Mouse (Mus musculus): ENCODE results near the gene 9930111J21Rik2. TPM values are rescaled to one million over a fixed set of nuclear protein-coding genes. Genes with fewer than 3 reads are reported as not detected.

Gene 9930111J21Rik2
- polyA plus RNA-seq, 1 experiment from 2014 or later: 0.26 TPM

Other genes starting within 250 kb of the 9930111J21Rik2 start
- gene Trim41, start 233.9 kb downstream of the 9930111J21Rik2 start, polyA plus RNA-seq (2014; fragmentation: Nextera tagmentation; extraction: Ambion mirVana): 3.6 and 3.9 TPM in 2 replicates
- 0.40 and 0.73 TPM in 2 replicates for gene Trim7, start 225.1 kb downstream of the 9930111J21Rik2 start, polyA plus RNA-seq (2014; fragmentation: Nextera tagmentation; extraction: Ambion mirVana)
- gene Gm12184, start 224.6 kb downstream of the 9930111J21Rik2 start, polyA plus RNA-seq (2014; fragmentation: Nextera tagmentation; extraction: Ambion mirVana): 7.4 and 11.5 TPM in 2 replicates
- 2.2 and 2.3 TPM in 2 replicates for gene Irgm1, start 179.6 kb downstream of the 9930111J21Rik2 start, polyA plus RNA-seq (2014; fragmentation: Nextera tagmentation; extraction: Ambion mirVana)
- gene Gm5431, start 149.0 kb downstream of the 9930111J21Rik2 start, polyA plus RNA-seq (2014; fragmentation: Nextera tagmentation; extraction: Ambion mirVana): 0.10 and 0.21 TPM in 2 replicates
- gene Psme2b, start 105.1 kb downstream of the 9930111J21Rik2 start, polyA plus RNA-seq (2014; fragmentation: Nextera tagmentation; extraction: Ambion mirVana): 1.3 and 1.8 TPM in 2 replicates
- not detected in 2 replicates for gene Olfr56, start 72.4 kb downstream of the 9930111J21Rik2 start, polyA plus RNA-seq (2014; fragmentation: Nextera tagmentation; extraction: Ambion mirVana)
- 0.20 and 0.29 TPM in 2 replicates for gene 9930111J21Rik1, start 71.8 kb downstream of the 9930111J21Rik2 start, polyA plus RNA-seq (2014; fragmentation: Nextera tagmentation; extraction: Ambion mirVana)
- gene Gm12185, start 59.0 kb downstream of the 9930111J21Rik2 start, polyA plus RNA-seq (2014; fragmentation: Nextera tagmentation; extraction: Ambion mirVana): not detected in 2 replicates
- 0.05 TPM in 1 of 2 replicates, not detected in the other for gene Tgtp1, start 57.1 kb downstream of the 9930111J21Rik2 start, polyA plus RNA-seq (2014; fragmentation: Nextera tagmentation; extraction: Ambion mirVana)
- gene Tgtp2, start 13.0 kb upstream of the 9930111J21Rik2 start, polyA plus RNA-seq (2014; fragmentation: Nextera tagmentation; extraction: Ambion mirVana): not detected in 2 replicates
- 0.40 and 0.41 TPM in 2 replicates for gene Ifi47, start 25.3 kb upstream of the 9930111J21Rik2 start, polyA plus RNA-seq (2014; fragmentation: Nextera tagmentation; extraction: Ambion mirVana)
- not detected in 2 replicates for gene Olfr1396, start 63.6 kb upstream of the 9930111J21Rik2 start, polyA plus RNA-seq (2014; fragmentation: Nextera tagmentation; extraction: Ambion mirVana)
- not detected in 2 replicates for gene Olfr1395, start 91.0 kb upstream of the 9930111J21Rik2 start, polyA plus RNA-seq (2014; fragmentation: Nextera tagmentation; extraction: Ambion mirVana)
- gene Olfr1394, start 103.1 kb upstream of the 9930111J21Rik2 start, polyA plus RNA-seq (2014; fragmentation: Nextera tagmentation; extraction: Ambion mirVana): not detected in 2 replicates
- gene Btnl9, start 135.9 kb upstream of the 9930111J21Rik2 start, polyA plus RNA-seq (2014; fragmentation: Nextera tagmentation; extraction: Ambion mirVana): 0.43 TPM in 1 of 2 replicates, not detected in the other
- gene Zfp62, start 152.1 kb upstream of the 9930111J21Rik2 start, polyA plus RNA-seq (2014; fragmentation: Nextera tagmentation; extraction: Ambion mirVana): 65.4 and 70.2 TPM in 2 replicates
- 30.1 and 30.5 TPM in 2 replicates for gene Mgat1, start 192.9 kb upstream of the 9930111J21Rik2 start, polyA plus RNA-seq (2014; fragmentation: Nextera tagmentation; extraction: Ambion mirVana)
- not detected in 2 replicates for gene Olfr1393, start 227.1 kb upstream of the 9930111J21Rik2 start, polyA plus RNA-seq (2014; fragmentation: Nextera tagmentation; extraction: Ambion mirVana)
- gene Olfr1392, start 234.0 kb upstream of the 9930111J21Rik2 start, polyA plus RNA-seq (2014; fragmentation: Nextera tagmentation; extraction: Ambion mirVana): not detected in 2 replicates